Mouse (Mus musculus): ENCODE data around the gene Slc16a9.

DNA sequence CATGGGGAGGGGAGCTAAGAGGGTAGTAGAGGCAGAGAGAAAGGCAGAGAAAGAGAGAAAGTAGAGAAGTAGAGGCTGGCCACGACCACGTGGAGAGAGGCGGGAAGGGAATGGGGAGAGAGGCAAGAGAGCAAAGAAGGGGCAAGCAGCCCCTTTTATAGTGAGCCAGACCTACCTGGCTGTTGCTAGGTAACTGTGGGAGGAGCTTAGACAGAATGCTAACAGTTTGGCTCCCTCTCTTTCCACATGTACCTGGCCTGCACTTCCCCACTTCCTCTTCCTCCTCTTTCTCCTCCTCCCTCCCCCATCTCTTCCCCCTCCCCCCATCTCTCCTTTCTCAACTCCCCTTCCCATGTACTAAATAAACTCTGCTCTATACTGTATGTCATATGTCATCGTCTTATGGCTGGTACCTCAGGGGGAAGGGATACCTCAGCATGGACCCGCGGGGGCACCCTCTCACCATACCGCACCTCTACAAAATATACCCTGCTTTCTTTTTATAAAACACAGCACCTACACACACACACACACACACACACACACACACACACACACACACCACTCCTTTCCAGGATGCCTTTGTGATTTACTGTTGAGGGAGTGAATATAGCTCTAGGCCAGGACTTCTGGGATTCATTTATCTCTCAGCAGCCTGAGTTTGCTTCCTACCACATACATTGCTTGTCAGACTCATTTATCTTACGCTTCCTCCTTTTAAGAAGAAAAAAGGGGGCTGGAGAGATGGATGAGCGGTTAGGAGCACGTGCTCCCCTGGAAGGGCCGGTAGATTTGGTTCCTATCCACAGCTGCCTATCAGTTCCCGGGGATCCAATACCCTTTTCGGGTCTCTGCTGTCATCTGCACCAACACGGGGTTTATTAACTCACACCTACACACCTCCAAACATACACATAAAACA lies 43.8 kb downstream of the Slc16a9 start:
- TF ChIP-seq MAX (IDR thresholded peaks at IDR 0.05) (no peak), CTCF (IDR thresholded peaks at IDR 0.05; ENCODE audit: control insufficient read depth, insufficient read depth, insufficient read length) (no peak), USF1 (IDR thresholded peaks at IDR 0.05; ENCODE audit: low read depth) (no peak), MYOD1 (IDR thresholded peaks at IDR 0.05; ENCODE audit: control insufficient read depth, insufficient read length, low read depth) (no peak)

Measured in C2C12 (cell line).